Mouse (Mus musculus) erythroblast, embryonic 14.5 days (primary cell): ENCODE measurements around the gene Utp11. TPM values are rescaled to one million over a fixed set of nuclear protein-coding genes. Genes with fewer than 3 reads are reported as not detected.

ENCODE experiments used
- H3K27me3 ChIP-seq: 2 replicates; pipeline ENCODE4 v1.6.1; 2012; ENCODE audit warnings: inconsistent platforms; ENCODE audit not compliant: control insufficient read depth
- H3K36me3 ChIP-seq: 2 replicates; pipeline ENCODE4 v1.6.1; 2012; ENCODE audit warnings: mild to moderate bottlenecking, inconsistent platforms; ENCODE audit not compliant: control insufficient read depth
- H3K4me1 ChIP-seq: 2 replicates; pipeline ENCODE4 v1.6.1; 2012; ENCODE audit warnings: inconsistent platforms; ENCODE audit not compliant: control insufficient read depth
- H3K4me3 ChIP-seq: replicated peaks from 2 replicates; pipeline ENCODE3; 2012; ENCODE audit warnings: moderate library complexity, mild to moderate bottlenecking, inconsistent platforms
- H3K9me3 ChIP-seq: 2 replicates; pipeline ENCODE4 v1.6.1; 2012; ENCODE audit warnings: low read length, inconsistent platforms, mixed read lengths; ENCODE audit not compliant: control insufficient read depth
- GATA1 ChIP-seq: IDR thresholded peaks from 2 replicates; pipeline ENCODE4 v1.6.1; 2012; ENCODE audit warnings: low read length, inconsistent platforms, mixed read lengths
- TAL1 ChIP-seq: IDR thresholded peaks from 3 replicates; pipeline ENCODE4 v1.6.1; 2012; ENCODE audit warnings: low read length, inconsistent platforms, mixed read lengths
- polyA plus RNA-seq: library from polyadenylated mRNA; stranded (reverse); fragments of >175 nt; gene quantifications from 2 replicates; pipeline ENCODE4 v1.2.3, GENCODE M21; 2012

The Utp11 gene
- polyA plus RNA-seq, 1 experiment: 0.50 TPM

- peaks cover 42% of the 10 kb centered on the region for H3K36me3 ChIP-seq
Measured at GRCm38 (mm10) chr4:124675958-124676357, 17.4 kb downstream of the Utp11 start.

GRCm38 (mm10) chr4:124675037-124675436 lies 18.4 kb downstream of the Utp11 start:
- no peak for TF ChIP-seq TAL1
- no peak for TF ChIP-seq GATA1
- H3K4me3 ChIP-seq: no peak overlapping the region
- H3K4me1 ChIP-seq: no peaks in the 10 kb centered on the region; the same call in 1 of the 2 replicates
- H3K36me3 ChIP-seq: peaks cover 33% of the 10 kb centered on the region
- H3K27me3 ChIP-seq: peaks cover 45% of the 10 kb centered on the region
- H3K9me3 ChIP-seq: no peaks in the 10 kb centered on the region

More at GRCm38 (mm10) chr4:124675958-124676357, 17.4 kb downstream of the Utp11 start:
- H3K4me3 ChIP-seq: no peak overlapping the region
- H3K9me3 ChIP-seq: no peaks in the 10 kb centered on the region
- H3K27me3 ChIP-seq: peaks cover 36% of the 10 kb centered on the region
- TF ChIP-seq TAL1 (no peak), GATA1 (no peak)
- no peaks in the 10 kb centered on the region; the same call in 1 of the 2 replicates for H3K4me1 ChIP-seq

GRCm38 (mm10) chr4:124674334-124675032 lies 18.9 kb downstream of the Utp11 start:
- Histone ChIP-seq H3K4me3 (no peak overlapping the region), H3K36me3 (peaks cover 27% of the 10 kb centered on the region), H3K27me3 (peaks cover 47% of the 10 kb centered on the region), H3K9me3 (no peaks in the 10 kb centered on the region), H3K4me1 (no peaks in the 10 kb centered on the region; the same call in 1 of the 2 replicates)
- TF ChIP-seq GATA1 (no peak), TAL1 (no peak)

DNA sequence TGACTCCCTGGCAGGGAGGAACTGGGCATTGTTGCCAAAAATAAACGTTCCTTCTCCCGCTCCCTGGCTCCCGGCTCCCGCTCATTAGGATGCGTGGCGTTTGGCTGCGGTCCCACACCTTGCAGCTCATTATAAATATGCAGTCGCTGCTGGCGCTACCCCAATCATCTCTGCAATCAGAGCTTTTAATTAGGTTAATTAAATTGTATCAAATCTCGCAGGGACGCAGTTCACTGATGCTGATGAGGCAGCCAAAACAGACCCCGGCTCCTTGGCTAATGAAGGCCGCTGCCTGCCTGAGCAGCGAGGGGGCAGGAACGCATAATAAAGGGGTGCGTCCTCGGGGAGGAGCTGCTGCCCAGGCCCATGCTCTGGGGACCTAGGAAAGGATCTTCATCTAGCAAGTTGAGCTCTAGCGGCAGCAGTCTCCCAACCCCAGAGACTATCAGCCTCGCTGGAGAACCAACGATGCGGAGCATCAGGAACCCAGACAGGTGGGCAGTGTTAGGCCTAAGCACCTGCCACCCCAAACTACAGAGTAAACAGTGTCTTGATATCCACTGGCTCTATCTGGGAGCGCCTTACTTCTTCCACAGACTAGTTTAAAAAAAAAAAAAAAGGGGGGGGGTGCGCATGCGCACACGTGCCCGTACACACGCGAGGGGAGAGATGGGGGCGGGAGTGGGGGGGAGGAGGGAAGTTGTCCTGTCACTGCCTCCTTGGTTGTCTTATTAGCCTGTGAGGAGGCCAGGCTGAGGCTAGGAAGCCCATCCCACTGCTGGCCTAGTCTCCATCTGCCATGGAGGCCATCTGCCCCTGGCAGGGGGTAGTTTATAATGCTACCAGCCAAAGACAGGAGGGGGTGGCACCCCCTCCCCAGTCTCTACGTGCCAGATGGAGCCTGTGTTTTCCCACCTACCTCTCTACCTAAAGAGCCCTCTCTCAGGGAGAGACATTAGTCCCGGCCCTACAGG lies 20.8 kb downstream of the Utp11 start:
- H3K4me3 ChIP-seq: no peak overlapping the region
- TF ChIP-seq GATA1 (no peak), TAL1 (no peak)
- peaks cover 64% of the 10 kb centered on the region for H3K27me3 ChIP-seq
- H3K4me1 ChIP-seq: no peaks in the 10 kb centered on the region; the same call in 1 of the 2 replicates
- peaks cover 14% of the 10 kb centered on the region for H3K36me3 ChIP-seq
- H3K9me3 ChIP-seq: no peaks in the 10 kb centered on the region

GRCm38 (mm10) chr4:124671583-124671982 lies 21.8 kb downstream of the Utp11 start:
- peaks cover 74% of the 10 kb centered on the region for H3K27me3 ChIP-seq

DNA sequence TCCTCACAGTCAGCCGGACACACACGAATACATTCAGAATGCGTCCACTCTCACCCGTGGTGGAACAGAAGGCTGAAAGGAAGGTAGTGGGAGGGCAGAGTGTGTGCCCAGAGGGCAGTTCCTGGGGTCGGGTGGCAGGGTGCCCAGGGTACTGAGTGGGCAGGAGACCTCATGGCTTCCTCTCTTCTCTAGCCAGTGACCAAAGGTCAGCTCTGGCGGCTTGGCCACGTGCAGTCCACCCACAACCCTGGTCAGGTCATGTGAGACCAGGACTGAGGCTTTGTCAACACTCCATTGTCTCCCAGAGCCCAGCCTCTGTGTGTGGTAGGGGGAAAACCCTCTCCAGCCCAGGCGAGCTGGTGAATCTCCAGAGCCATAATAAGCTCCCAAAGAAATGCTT lies 23.2 kb downstream of the Utp11 start:
- Histone ChIP-seq H3K4me3 (no peak overlapping the region), H3K36me3 (no peaks in the 10 kb centered on the region), H3K4me1 (no peaks in the 10 kb centered on the region; the same call in 1 of the 2 replicates), H3K27me3 (peaks cover 80% of the 10 kb centered on the region), H3K9me3 (no peaks in the 10 kb centered on the region)
- TF ChIP-seq GATA1 (no peak), TAL1 (no peak)

More at GRCm38 (mm10) chr4:124671583-124671982, 21.8 kb downstream of the Utp11 start:
- H3K36me3 ChIP-seq: peaks cover 5% of the 10 kb centered on the region
- no peaks in the 10 kb centered on the region; the same call in 1 of the 2 replicates for H3K4me1 ChIP-seq
- H3K9me3 ChIP-seq: no peaks in the 10 kb centered on the region
- TF ChIP-seq TAL1 (no peak), GATA1 (no peak)
- H3K4me3 ChIP-seq: no peak overlapping the region

- TF ChIP-seq GATA1: no peak
- TF ChIP-seq TAL1: no peak
- Histone ChIP-seq H3K9me3 (no peaks in the 10 kb centered on the region), H3K27me3 (peaks cover 86% of the 10 kb centered on the region), H3K4me3 (no peak overlapping the region), H3K36me3 (no peaks in the 10 kb centered on the region), H3K4me1 (no peaks in the 10 kb centered on the region)
Measured at GRCm38 (mm10) chr4:124668078-124668477, 25.3 kb downstream of the Utp11 start.

DNA sequence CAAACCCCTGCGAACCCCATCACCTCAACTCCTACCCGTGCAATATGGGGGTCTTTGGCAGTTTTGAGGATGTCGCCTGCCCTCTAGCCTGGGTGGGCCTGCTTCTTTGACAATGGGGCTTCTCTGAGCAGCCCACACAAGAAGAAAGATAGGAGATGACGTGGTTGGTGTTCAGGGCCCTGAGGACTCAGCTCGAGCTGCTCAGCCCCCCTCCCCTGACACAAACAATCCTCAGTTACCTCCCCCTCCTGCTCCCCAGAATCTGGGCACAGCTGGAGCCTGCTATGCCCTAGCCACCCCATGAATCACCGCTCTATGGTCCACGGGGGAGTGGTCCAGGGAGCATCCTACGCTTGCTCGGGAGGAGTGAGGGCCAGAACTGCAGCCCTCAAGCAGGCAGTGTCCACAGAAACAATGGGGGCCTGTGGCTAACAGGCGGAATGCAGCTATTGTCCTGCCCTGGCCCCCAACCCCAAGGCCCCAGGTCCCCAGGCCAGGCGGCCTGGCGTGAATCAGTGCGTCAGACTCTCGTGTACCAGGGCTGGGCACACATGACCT lies 25.8 kb downstream of the Utp11 start:
- Histone ChIP-seq H3K27me3 (peaks cover 86% of the 10 kb centered on the region), H3K4me1 (no peaks in the 10 kb centered on the region), H3K9me3 (no peaks in the 10 kb centered on the region), H3K36me3 (no peaks in the 10 kb centered on the region), H3K4me3 (no peak overlapping the region)
- TF ChIP-seq GATA1: no peak
- no peak for TF ChIP-seq TAL1
